Mouse (Mus musculus): ENCODE data around the gene Kcnn1.

GRCm38 (mm10) chr8:70866566-70866965 is 3.5 kb upstream of the Kcnn1 start:
- TF ChIP-seq CTCF (IDR thresholded peaks at IDR 0.05; ENCODE audit: low read depth, low read length) (no peak), POLR2A (IDR thresholded peaks at IDR 0.05; ENCODE audit: extremely low read depth, insufficient read depth, low read length) (no peak)
